In genomic region chr10:127736916-127737315, GRCm38 (mm10) we compare ENCODE assay signal across 20 mouse cellular contexts. TPM values are rescaled to one million over a fixed set of nuclear protein-coding genes. Genes with fewer than 3 reads are reported as not detected.
A peak's percentile ranks its signal among the peaks of the same experiment; 100 is the strongest.
DNase-seq lines count a peak whose midpoint lies in the region; ATAC-seq and TF ChIP-seq lines count a peak whose summit lies in the region.
"Had no signal": no experiment of that assay in that cellular context is flagged by ENCODE, and none has a peak within 500 bp of the region (broad histone marks: within the 10 kb centered on the region; RNA-seq: fewer than 3 reads in every experiment).

No protein-coding gene starts in this region.

- no peaks in the 10 kb centered on the region; the same call in 1 of the 2 replicates for H3K27me3 ChIP-seq in spleen, adult 2 months (ENCODE audit: control insufficient read depth, insufficient read depth, low read length)
- no peaks in the 10 kb centered on the region for H3K27me3 ChIP-seq in heart, embryonic 10.5 days (ENCODE audit: insufficient read depth, poor library complexity, severe bottlenecking)
- H3K27me3 ChIP-seq: liver, embryonic 15.5 days; neural tube, embryonic 13.5 days had no signal

- peaks cover 3% of the 10 kb centered on the region for H3K36me3 ChIP-seq in spleen, adult 2 months (ENCODE audit: control insufficient read depth, insufficient read depth, low read length)
- H3K36me3 ChIP-seq in heart, embryonic 10.5 days, result peaks cover 7% of the 10 kb centered on the region

- no peak for TF ChIP-seq POLR2A in spleen, adult 2 months (IDR thresholded peaks at IDR 0.05; ENCODE audit: low read depth, low read length)

- H3K4me3 ChIP-seq in spleen, adult 2 months (ENCODE audit: extremely low read depth, insufficient read depth, insufficient read length), result no peak overlapping the region
- H3K4me3 ChIP-seq in heart, embryonic 10.5 days, result no peak overlapping the region
- H3K4me3 ChIP-seq: embryonic facial prominence, embryonic 10.5 days; liver, embryonic 15.5 days; midbrain, embryonic 12.5 days; neural tube, embryonic 13.5 days had no signal

- ATAC-seq in hematopoietic stem cell, adult 5-6 weeks (replicated peaks in 1 of 2; ENCODE audit: insufficient read depth in 1 of 2, low FRiP score in 2 of 2, low TSS enrichment in 1 of 2, low read depth in 1 of 2, poor library complexity in 2 of 2, severe bottlenecking in 2 of 2), result peak; percentile 69 to 71
- peak; percentile 67 for ATAC-seq in megakaryocyte, adult 5-6 weeks (ENCODE audit: poor library complexity, severe bottlenecking)

- 25% methylated on average over 4 of the region's 4 CpGs for WGBS in spleen, adult 2 months
- 50% methylated on average over 4 of the region's 4 CpGs for WGBS in heart, embryonic 10.5 days

- DNase-seq in spleen, adult 2 months (ENCODE audit: low read depth in 1 of 2, low spot score in 2 of 2), result peak in 1 of 2 experiments; percentile 60
- no peak for DNase-seq in spleen, postnatal 14 days (ENCODE audit: low spot score in 2 of 2)
- no peak for DNase-seq in heart, embryonic 10.5 days (ENCODE audit: low spot score)
- DNase-seq in heart, adult 8-10 months (ENCODE audit: low spot score), result no peak
- DNase-seq in MN1 (ENCODE audit: low spot score), result no peak
- DNase-seq: cerebellum, adult 9-11 months; gastrocnemius, postnatal 36 days; layer of hippocampus, adult 9-11 months; spleen, adult 18-20 months; thymus, adult 18-20 months had no signal

- no peaks in the 10 kb centered on the region for H3K9me3 ChIP-seq in heart, embryonic 10.5 days
- H3K9me3 ChIP-seq: embryonic facial prominence, embryonic 10.5 days; liver, embryonic 15.5 days; midbrain, embryonic 12.5 days; neural tube, embryonic 13.5 days had no signal

- peaks cover 17% of the 10 kb centered on the region; the same call in 1 of the 2 replicates for H3K4me1 ChIP-seq in spleen, adult 2 months (ENCODE audit: control insufficient read depth, insufficient read depth, insufficient read length)
- H3K4me1 ChIP-seq in heart, embryonic 10.5 days, result peaks cover 30% of the 10 kb centered on the region

- H3K27ac ChIP-seq in spleen, adult 2 months (ENCODE audit: insufficient read depth, low read length), result peak overlapping the region; percentile 85
- H3K27ac ChIP-seq in heart, embryonic 10.5 days, result no peak overlapping the region
- H3K27ac ChIP-seq: embryonic facial prominence, embryonic 10.5 days; hindbrain, embryonic 14.5 days; midbrain, embryonic 12.5 days; neural tube, embryonic 13.5 days had no signal

- no peak for TF ChIP-seq CTCF in spleen, adult 2 months (IDR thresholded peaks at IDR 0.05; ENCODE audit: extremely low read depth, insufficient read depth, insufficient read length, insufficient replicate concordance)

RNA-seq across cellular contexts. Expression of gene Zbtb39, which starts 2.4 kb away (rescaled TPM):
- 5.6 and 6.0 TPM in 2 replicates for polyA plus RNA-seq in spleen, adult 2 months (2012; rRNA removed)
- 5.5 and 6.8 TPM in 2 replicates for total RNA-seq in hematopoietic stem cell, adult 5-6 weeks (2017)
- 3.3 and 5.1 TPM in 2 replicates for total RNA-seq in megakaryocyte, adult 5-6 weeks (2015)
- 3.2 and 4.3 TPM in 2 replicates for total RNA-seq in megakaryocyte, adult 5-6 weeks (2017)
- polyA plus RNA-seq in heart, embryonic 10.5 days (2016; fragmentation: Nextera tagmentation; extraction: Ambion mirVana), result 2.4 and 4.9 TPM in 2 replicates
- 1 to 10 TPM; 6.4 to 7.9 (median 7.5) TPM for total RNA-seq in heart, adult 8-10 months (2022)

RNA-seq across cellular contexts. Expression of gene Tac2, which starts 12.6 kb away (rescaled TPM):
- 1.9 and 4.1 TPM in 2 replicates for polyA plus RNA-seq in spleen, adult 2 months (2012; rRNA removed)
- total RNA-seq in hematopoietic stem cell, adult 5-6 weeks (2017), result not detected in 2 replicates
- total RNA-seq in megakaryocyte, adult 5-6 weeks (2015), result 1.1 and 1.8 TPM in 2 replicates
- 0.37 and 0.51 TPM in 2 replicates for total RNA-seq in megakaryocyte, adult 5-6 weeks (2017)
- polyA plus RNA-seq in heart, embryonic 10.5 days (2016; fragmentation: Nextera tagmentation; extraction: Ambion mirVana), result 8.9 and 24.6 TPM in 2 replicates
- total RNA-seq in heart, adult 8-10 months (2022), result not detected
- total RNA-seq: adrenal gland, adult 18-20 months; CH12.LX; gastrocnemius, postnatal 36 days had no signal
- polyA plus RNA-seq: midbrain, embryonic 12.5 days had no signal

RNA-seq across cellular contexts. Expression of gene Gpr182, which starts 14.6 kb away (rescaled TPM):
- 22.5 and 28.8 TPM in 2 replicates for polyA plus RNA-seq in spleen, adult 2 months (2012; rRNA removed)
- not detected in 2 replicates for total RNA-seq in hematopoietic stem cell, adult 5-6 weeks (2017)
- not detected in 2 replicates for total RNA-seq in megakaryocyte, adult 5-6 weeks (2015)
- 0.11 TPM in 1 of 2 replicates, not detected in the other for total RNA-seq in megakaryocyte, adult 5-6 weeks (2017)
- polyA plus RNA-seq in heart, embryonic 10.5 days (2016; fragmentation: Nextera tagmentation; extraction: Ambion mirVana), result 15.2 and 22.1 TPM in 2 replicates
- 1 to 10 TPM; 3.8 to 4.8 (median 4.2) TPM for total RNA-seq in heart, adult 8-10 months (2022)
- total RNA-seq: CH12.LX had no signal

RNA-seq across cellular contexts. Expression of gene Rdh1, which starts 22.6 kb away (rescaled TPM):
- polyA plus RNA-seq in spleen, adult 2 months (2012; rRNA removed), result 0.25 and 0.56 TPM in 2 replicates
- total RNA-seq in hematopoietic stem cell, adult 5-6 weeks (2017), result not detected in 2 replicates
- not detected in 2 replicates for total RNA-seq in megakaryocyte, adult 5-6 weeks (2015)
- not detected in 2 replicates for total RNA-seq in megakaryocyte, adult 5-6 weeks (2017)
- 0.06 and 0.13 TPM in 2 replicates for polyA plus RNA-seq in heart, embryonic 10.5 days (2016; fragmentation: Nextera tagmentation; extraction: Ambion mirVana)
- under 1 TPM in 1 of 4 experiments, not detected in 3; 0.06 TPM for total RNA-seq in heart, adult 8-10 months (2022)
- total RNA-seq: CH12.LX had no signal
- polyA plus RNA-seq: heart, embryonic 16.5 days; hindbrain, embryonic 14.5 days; neural tube, embryonic 13.5 days had no signal

RNA-seq across cellular contexts. Expression of gene Rdh16f1, which starts 22.7 kb away (rescaled TPM):
- polyA plus RNA-seq in spleen, adult 2 months (2012; rRNA removed), result 0.60 and 0.94 TPM in 2 replicates
- total RNA-seq in hematopoietic stem cell, adult 5-6 weeks (2017), result not detected in 2 replicates
- total RNA-seq in megakaryocyte, adult 5-6 weeks (2015), result not detected in 2 replicates
- not detected in 2 replicates for total RNA-seq in megakaryocyte, adult 5-6 weeks (2017)
- not detected in 2 replicates for polyA plus RNA-seq in heart, embryonic 10.5 days (2016; fragmentation: Nextera tagmentation; extraction: Ambion mirVana)
- total RNA-seq in heart, adult 8-10 months (2022), result under 1 TPM in 1 of 4 experiments, not detected in 3; 0.22 TPM
- total RNA-seq: CH12.LX; gastrocnemius, postnatal 36 days had no signal
- polyA plus RNA-seq: heart, embryonic 16.5 days; hindbrain, embryonic 14.5 days; neural tube, embryonic 13.5 days had no signal
